Mouse (Mus musculus): ENCODE data around the gene Rfx1. TPM values are rescaled to one million over a fixed set of nuclear protein-coding genes. Genes with fewer than 3 reads are reported as not detected.

Rfx1 gene
- total and polyA plus RNA-seq, 2 experiments from 2014 or later: 6.0 to 29.0 TPM

- 19% methylated on average over 5 of the region's 5 CpGs for WGBS
Measured at GRCm38 (mm10) chr8:84065457-84066072, 1.1 kb upstream of the Rfx1 start.

DNA sequence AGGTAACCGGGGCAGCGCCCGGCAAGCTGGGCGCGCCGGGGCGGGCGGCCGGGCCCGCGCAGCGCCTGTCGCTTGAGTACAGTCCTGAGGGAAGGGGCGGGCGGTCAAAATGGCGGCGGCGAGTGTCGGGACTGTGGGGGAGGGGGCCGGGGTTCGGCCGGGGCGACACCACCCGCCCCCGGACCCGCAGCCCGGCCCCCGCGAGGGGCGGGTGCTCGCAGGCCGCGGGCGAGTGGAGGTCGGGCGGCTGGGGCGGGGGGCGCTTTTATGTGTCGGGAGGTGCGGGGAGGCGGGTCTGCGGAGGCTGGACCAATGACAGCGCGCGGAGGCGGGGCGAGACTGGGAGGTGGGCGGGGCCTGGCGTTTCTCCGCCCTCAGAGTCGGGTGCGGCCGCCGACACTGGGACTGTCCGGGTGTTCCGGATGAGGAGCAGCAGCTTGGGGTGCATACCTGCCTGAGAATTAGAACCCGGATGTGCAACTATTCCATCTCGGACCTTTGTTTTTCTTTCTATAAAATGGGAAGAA, 476 bp downstream of the Rfx1 start:
- WGBS: under 1% methylated on average over 56 of the region's 58 CpGs
- Histone ChIP-seq H3K4me2 (ENCODE audit: low read depth, low read length) (peak overlapping the region; percentile 48), H3K36me3 (ENCODE audit: insufficient read depth, low read length) (no peaks in the 10 kb centered on the region), H3K27me3 (ENCODE audit: insufficient read depth, low read length) (no peaks in the 10 kb centered on the region), H3K9me3 (ENCODE audit: low read length) (no peaks in the 10 kb centered on the region), H3K9ac (replicated peaks; ENCODE audit: low read length) (peak overlapping the region; percentile 87), H3K27ac (peak overlapping the region; percentile 96), H3K4me1 (ENCODE audit: insufficient read depth, low read length) (peaks cover 28% of the 10 kb centered on the region), H3K4me3 (ENCODE audit: low read length) (peak overlapping the region; percentile 93)
- peak; percentile 77 for ATAC-seq
- TF ChIP-seq CTCF (IDR thresholded peaks at IDR 0.05; ENCODE audit: low read depth): no peak
- DNase-seq (ENCODE audit: low spot score): peak; percentile 93

More at GRCm38 (mm10) chr8:84065457-84066072, 1.1 kb upstream of the Rfx1 start:
- peak overlapping the region; percentile 53 for H3K9ac ChIP-seq (replicated peaks; ENCODE audit: low read length)
- H3K27me3 ChIP-seq (ENCODE audit: insufficient read depth, low read length): no peaks in the 10 kb centered on the region
- H3K36me3 ChIP-seq (ENCODE audit: insufficient read depth, low read length): no peaks in the 10 kb centered on the region
- TF ChIP-seq CTCF (IDR thresholded peaks at IDR 0.05; ENCODE audit: low read depth): no peak
- H3K4me2 ChIP-seq (ENCODE audit: low read depth, low read length): peak overlapping the region; percentile 66
- peak overlapping the region; percentile 78 for H3K27ac ChIP-seq
- peaks cover 19% of the 10 kb centered on the region for H3K4me1 ChIP-seq (ENCODE audit: insufficient read depth, low read length)
- no peak for DNase-seq (ENCODE audit: low spot score)
- no peaks in the 10 kb centered on the region for H3K9me3 ChIP-seq (ENCODE audit: low read length)
- peak overlapping the region; percentile 93 for H3K4me3 ChIP-seq (ENCODE audit: low read length)
- no peak for ATAC-seq

DNA sequence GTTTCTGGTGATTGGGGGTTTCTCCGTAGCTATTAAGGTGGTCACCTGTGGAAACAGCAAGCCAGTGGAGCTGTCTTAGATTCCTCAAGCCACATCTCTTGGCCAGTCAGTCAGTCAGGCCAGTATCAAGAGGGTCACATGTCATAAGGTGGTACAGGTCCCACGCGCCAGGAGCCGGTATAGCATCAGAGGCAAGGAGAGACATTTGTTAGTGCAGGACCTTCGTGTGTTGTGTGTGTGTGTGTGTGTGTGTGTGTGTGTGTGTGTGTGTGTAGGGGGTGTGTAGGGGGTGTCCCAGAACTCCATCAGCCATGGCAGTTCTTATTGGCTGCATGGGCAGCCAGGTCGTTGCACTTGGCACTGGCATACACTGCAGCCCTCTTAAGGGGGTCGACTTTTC, 1.3 kb downstream of the Rfx1 start:
- Histone ChIP-seq H3K27me3 (ENCODE audit: insufficient read depth, low read length) (no peaks in the 10 kb centered on the region), H3K9me3 (ENCODE audit: low read length) (no peaks in the 10 kb centered on the region), H3K4me1 (ENCODE audit: insufficient read depth, low read length) (peaks cover 33% of the 10 kb centered on the region), H3K4me3 (ENCODE audit: low read length) (peak overlapping the region; percentile 93), H3K36me3 (ENCODE audit: insufficient read depth, low read length) (no peaks in the 10 kb centered on the region), H3K4me2 (ENCODE audit: low read depth, low read length) (peak overlapping the region; percentile 48), H3K27ac (no peak overlapping the region), H3K9ac (replicated peaks; ENCODE audit: low read length) (peak overlapping the region; percentile 87; the same call in 1 of the 2 replicates)
- DNase-seq (ENCODE audit: low spot score) (no peak), ATAC-seq (no peak)
- 82% methylated on average over 7 of the region's 7 CpGs for WGBS
- no peak for TF ChIP-seq CTCF (IDR thresholded peaks at IDR 0.05; ENCODE audit: low read depth)

GRCm38 (mm10) chr8:84068316-84069035, 1.8 kb downstream of the Rfx1 start:
- H3K9ac ChIP-seq (replicated peaks; ENCODE audit: low read length): no peak overlapping the region
- H3K4me2 ChIP-seq (ENCODE audit: low read depth, low read length): peak overlapping the region; percentile 48
- no peak for DNase-seq (ENCODE audit: low spot score)
- H3K4me3 ChIP-seq (ENCODE audit: low read length): no peak overlapping the region
- H3K27me3 ChIP-seq (ENCODE audit: insufficient read depth, low read length): no peaks in the 10 kb centered on the region
- 72% methylated on average over 12 of the region's 12 CpGs for WGBS
- H3K27ac ChIP-seq: no peak overlapping the region
- ATAC-seq: no peak
- no peaks in the 10 kb centered on the region for H3K36me3 ChIP-seq (ENCODE audit: insufficient read depth, low read length)
- peaks cover 33% of the 10 kb centered on the region for H3K4me1 ChIP-seq (ENCODE audit: insufficient read depth, low read length)
- H3K9me3 ChIP-seq (ENCODE audit: low read length): no peaks in the 10 kb centered on the region
- TF ChIP-seq CTCF (IDR thresholded peaks at IDR 0.05; ENCODE audit: low read depth): no peak

GRCm38 (mm10) chr8:84069169-84069568, 2.5 kb downstream of the Rfx1 start:
- 21% methylated on average over 1 of the region's 1 CpGs for WGBS
- no peak for ATAC-seq
- H3K4me1 ChIP-seq (ENCODE audit: insufficient read depth, low read length): peaks cover 33% of the 10 kb centered on the region
- no peak overlapping the region for H3K9ac ChIP-seq (replicated peaks; ENCODE audit: low read length)
- H3K27me3 ChIP-seq (ENCODE audit: insufficient read depth, low read length): no peaks in the 10 kb centered on the region
- no peaks in the 10 kb centered on the region for H3K9me3 ChIP-seq (ENCODE audit: low read length)
- TF ChIP-seq CTCF (IDR thresholded peaks at IDR 0.05; ENCODE audit: low read depth): no peak
- peak overlapping the region; percentile 65; the same call in 1 of the 2 replicates for H3K27ac ChIP-seq
- no peak for DNase-seq (ENCODE audit: low spot score)
- H3K4me2 ChIP-seq (ENCODE audit: low read depth, low read length): no peak overlapping the region
- H3K4me3 ChIP-seq (ENCODE audit: low read length): no peak overlapping the region
- 0 out of 2 replicates have a peak, but pooled peaks cover 3% of the 10 kb centered on the region for H3K36me3 ChIP-seq (ENCODE audit: insufficient read depth, low read length)

DNA sequence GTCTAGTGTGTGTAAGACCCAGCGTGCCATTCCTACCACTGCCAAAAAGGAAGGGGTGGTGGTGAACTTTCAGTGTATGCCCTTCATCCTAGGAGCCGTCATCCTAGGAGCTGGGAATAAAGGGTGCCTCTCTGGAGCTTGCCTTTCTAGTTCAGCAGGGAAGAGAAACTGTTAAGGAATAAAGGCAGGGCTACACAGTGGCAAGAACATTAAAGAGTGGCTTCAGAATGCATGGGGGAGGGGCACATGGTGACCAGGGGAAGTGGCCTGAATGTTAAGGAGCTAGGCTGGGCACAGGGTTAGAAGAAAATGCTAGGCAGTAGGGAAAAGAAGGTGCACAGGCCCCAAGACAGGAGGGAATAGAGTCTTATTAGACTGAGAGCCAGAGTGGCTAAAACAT, 3.1 kb downstream of the Rfx1 start:
- Histone ChIP-seq H3K9me3 (ENCODE audit: low read length) (no peaks in the 10 kb centered on the region), H3K4me2 (ENCODE audit: low read depth, low read length) (no peak overlapping the region), H3K4me3 (ENCODE audit: low read length) (no peak overlapping the region), H3K9ac (replicated peaks; ENCODE audit: low read length) (no peak overlapping the region), H3K36me3 (ENCODE audit: insufficient read depth, low read length) (0 out of 2 replicates have a peak, but pooled peaks cover 7% of the 10 kb centered on the region), H3K4me1 (ENCODE audit: insufficient read depth, low read length) (peaks cover 33% of the 10 kb centered on the region), H3K27me3 (ENCODE audit: insufficient read depth, low read length) (no peaks in the 10 kb centered on the region), H3K27ac (peak overlapping the region; percentile 65)
- WGBS: 43% methylated on average over 2 of the region's 2 CpGs
- TF ChIP-seq CTCF (IDR thresholded peaks at IDR 0.05; ENCODE audit: low read depth): no peak
- DNase-seq (ENCODE audit: low spot score) (peak; percentile 43), ATAC-seq (no peak)
